Mouse (Mus musculus) neural tube, embryonic 15.5 days (tissue): Measurements from ENCODE around the gene Inhba. TPM values are rescaled to one million over a fixed set of nuclear protein-coding genes. Genes with fewer than 3 reads are reported as not detected.

Source experiments
- ATAC-seq: fragments of 200-750 bp; cut with Nextera tagmentation; 2 replicates; pipeline ENCODE4 v1.8.0; 2017; ENCODE audit warnings: mild to moderate bottlenecking, moderate TSS enrichment, moderate library complexity; ENCODE audit not compliant: low FRiP score
- H3K27ac ChIP-seq: fragments of 300-500 bp; sonication (generic); replicated peaks from 2 replicates; pipeline ENCODE4 v1.5.1; 2015; ENCODE audit warnings: mild to moderate bottlenecking, inconsistent platforms
- H3K27me3 ChIP-seq: fragments of 300-500 bp; sonication (generic); replicated peaks from 2 replicates; pipeline ENCODE4 v1.6.1; 2015; ENCODE audit warnings: inconsistent platforms
- H3K36me3 ChIP-seq: fragments of 300-500 bp; sonication (generic); 2 replicates; pipeline ENCODE4 v1.6.1; 2015; ENCODE audit warnings: inconsistent platforms
- H3K4me1 ChIP-seq: fragments of 300-500 bp; sonication (generic); 2 replicates; pipeline ENCODE4 v1.6.1; 2015; ENCODE audit warnings: inconsistent platforms
- H3K4me2 ChIP-seq: fragments of 300-500 bp; sonication (generic); 2 replicates; pipeline ENCODE4 v1.6.1; 2015; ENCODE audit warnings: inconsistent platforms, mild to moderate bottlenecking, moderate library complexity
- H3K4me3 ChIP-seq: fragments of 300-500 bp; sonication (generic); replicated peaks from 2 replicates; pipeline ENCODE4 v1.5.1; 2015; ENCODE audit warnings: mild to moderate bottlenecking, inconsistent platforms
- H3K9ac ChIP-seq: fragments of 300-500 bp; sonication (generic); replicated peaks from 2 replicates; pipeline ENCODE4 v1.6.1; 2015; ENCODE audit warnings: mild to moderate bottlenecking, inconsistent platforms
- H3K9me3 ChIP-seq: fragments of 300-500 bp; sonication (generic); replicated peaks from 2 replicates; pipeline ENCODE4 v1.6.1; 2016; ENCODE audit warnings: inconsistent platforms
- WGBS: fragments of 180-500 bp; shearing (Covaris S2); methylation state at CpG from one replicate; pipeline ENCODE4 v1.1.7; 2015; ENCODE audit warnings: mixed read lengths; 5-methylcytosine and 5-hydroxymethylcytosine counted together
- polyA plus RNA-seq: library from polyadenylated mRNA; unstranded; fragments of >200 nt; fragmentation: Nextera tagmentation; extraction: Ambion mirVana; gene quantifications from 2 replicates; pipeline ENCODE4 v1.2.1, GENCODE M21; 2015

Gene Inhba
- 2.5 and 4.7 TPM in 2 replicates for polyA plus RNA-seq

GRCm38 (mm10) chr13:16011372-16012242 is at the start of gene Inhba:
TSS of gene Inhba (plus strand) at chr13:16011851.
- Histone ChIP-seq H3K4me1 (peaks cover 16% of the 10 kb centered on the region), H3K27me3 (peaks cover 11% of the 10 kb centered on the region; the same call in 1 of the 2 replicates)
- 5% methylated on average over 31 of the region's 31 CpGs for WGBS

GRCm38 (mm10) chr13:15976584-15976983 is 35.1 kb upstream of the Inhba start:
- H3K36me3 ChIP-seq = no peaks in the 10 kb centered on the region
- no peaks in the 10 kb centered on the region for H3K27me3 ChIP-seq
- WGBS = 95% methylated on average over 1 of the region's 1 CpGs
- no peak overlapping the region for H3K4me3 ChIP-seq
- no peak overlapping the region for H3K9ac ChIP-seq
- no peak overlapping the region for H3K4me2 ChIP-seq
- ATAC-seq = no peak
- H3K9me3 ChIP-seq = no peaks in the 10 kb centered on the region
- no peak overlapping the region for H3K27ac ChIP-seq
- no peaks in the 10 kb centered on the region for H3K4me1 ChIP-seq

More at GRCm38 (mm10) chr13:16011372-16012242, at the start of gene Inhba:
- Histone ChIP-seq H3K27ac (no peak within 1 kb of the TSS), H3K9me3 (no peaks in the 10 kb centered on the region), H3K9ac (peak within 1 kb of the TSS; percentile 54), H3K36me3 (no peaks in the 10 kb centered on the region), H3K4me2 (peak within 1 kb of the TSS; percentile 94), H3K4me3 (peak within 1 kb of the TSS; percentile 48)
- ATAC-seq = peak; percentile 82

- Histone ChIP-seq H3K27ac (no peak overlapping the region), H3K4me1 (no peaks in the 10 kb centered on the region), H3K4me2 (no peak overlapping the region), H3K9ac (no peak overlapping the region), H3K36me3 (no peaks in the 10 kb centered on the region), H3K4me3 (no peak overlapping the region), H3K9me3 (no peaks in the 10 kb centered on the region), H3K27me3 (no peaks in the 10 kb centered on the region)
- 86% methylated on average over 3 of the region's 3 CpGs for WGBS
- no peak for ATAC-seq
Measured at GRCm38 (mm10) chr13:15979551-15979950, 32.1 kb upstream of the Inhba start.

GRCm38 (mm10) chr13:15982041-15982440 is 29.6 kb upstream of the Inhba start:
- no peaks in the 10 kb centered on the region for H3K4me1 ChIP-seq
- H3K4me3 ChIP-seq = no peak overlapping the region
- no peak overlapping the region for H3K4me2 ChIP-seq
- WGBS = 83% methylated on average over 3 of the region's 3 CpGs
- no peak overlapping the region for H3K27ac ChIP-seq
- H3K36me3 ChIP-seq = no peaks in the 10 kb centered on the region
- no peak overlapping the region for H3K9ac ChIP-seq
- H3K27me3 ChIP-seq = no peaks in the 10 kb centered on the region
- no peaks in the 10 kb centered on the region for H3K9me3 ChIP-seq
- no peak for ATAC-seq

- Histone ChIP-seq H3K36me3 (no peaks in the 10 kb centered on the region), H3K9ac (no peak overlapping the region), H3K9me3 (no peaks in the 10 kb centered on the region), H3K4me3 (no peak overlapping the region), H3K27ac (no peak overlapping the region), H3K4me1 (no peaks in the 10 kb centered on the region), H3K4me2 (no peak overlapping the region), H3K27me3 (no peaks in the 10 kb centered on the region)
- no peak for ATAC-seq
- 67% methylated on average over 2 of the region's 2 CpGs for WGBS
Measured at GRCm38 (mm10) chr13:15985761-15986160, 25.9 kb upstream of the Inhba start.

GRCm38 (mm10) chr13:15986172-15986571 is 25.5 kb upstream of the Inhba start:
- H3K9ac ChIP-seq = no peak overlapping the region

GRCm38 (mm10) chr13:15995314-15995713 is 16.3 kb upstream of the Inhba start:
- Histone ChIP-seq H3K4me3 (no peak overlapping the region), H3K9me3 (no peaks in the 10 kb centered on the region), H3K27ac (no peak overlapping the region), H3K27me3 (no peaks in the 10 kb centered on the region), H3K4me2 (no peak overlapping the region), H3K9ac (no peak overlapping the region), H3K36me3 (no peaks in the 10 kb centered on the region), H3K4me1 (no peaks in the 10 kb centered on the region)
- 79% methylated on average over 2 of the region's 2 CpGs for whole genome bisulfite sequencing
- no peak for ATAC-seq

More at GRCm38 (mm10) chr13:15986172-15986571, 25.5 kb upstream of the Inhba start:
- no peak for ATAC-seq
- Histone ChIP-seq H3K27me3 (no peaks in the 10 kb centered on the region), H3K27ac (no peak overlapping the region), H3K4me1 (no peaks in the 10 kb centered on the region), H3K9me3 (no peaks in the 10 kb centered on the region), H3K4me2 (no peak overlapping the region), H3K36me3 (no peaks in the 10 kb centered on the region), H3K4me3 (no peak overlapping the region)
- WGBS = 92% methylated on average over 4 of the region's 4 CpGs

GRCm38 (mm10) chr13:16005517-16005916 is 6.1 kb upstream of the Inhba start:
- H3K36me3 ChIP-seq = no peaks in the 10 kb centered on the region
- ATAC-seq = no peak; the same call in 1 of the 2 replicates
- H3K4me1 ChIP-seq = no peaks in the 10 kb centered on the region
- H3K9ac ChIP-seq = no peak overlapping the region
- no peak overlapping the region for H3K4me2 ChIP-seq
- WGBS = 8% methylated on average over 4 of the region's 4 CpGs
- no peak overlapping the region for H3K4me3 ChIP-seq
- H3K27me3 ChIP-seq = 0 out of 2 replicates have a peak, but pooled peaks cover 1% of the 10 kb centered on the region
- no peaks in the 10 kb centered on the region for H3K9me3 ChIP-seq
- no peak overlapping the region for H3K27ac ChIP-seq

- no peak overlapping the region for H3K27ac ChIP-seq
- no peaks in the 10 kb centered on the region for H3K9me3 ChIP-seq
- WGBS = 60% methylated on average over 4 of the region's 4 CpGs
- H3K4me1 ChIP-seq = peaks cover 16% of the 10 kb centered on the region
- no peak for ATAC-seq
- H3K9ac ChIP-seq = no peak overlapping the region
- H3K36me3 ChIP-seq = no peaks in the 10 kb centered on the region
- H3K4me2 ChIP-seq = no peak overlapping the region
- 0 out of 2 replicates have a peak, but pooled peaks cover 4% of the 10 kb centered on the region for H3K27me3 ChIP-seq
- H3K4me3 ChIP-seq = no peak overlapping the region
Measured at GRCm38 (mm10) chr13:16007748-16008147, 3.9 kb upstream of the Inhba start.

GRCm38 (mm10) chr13:16008348-16008747 is 3.3 kb upstream of the Inhba start:
- Histone ChIP-seq H3K27ac (no peak overlapping the region), H3K4me3 (no peak overlapping the region), H3K9ac (no peak overlapping the region), H3K9me3 (no peaks in the 10 kb centered on the region), H3K4me1 (peaks cover 16% of the 10 kb centered on the region), H3K27me3 (0 out of 2 replicates have a peak, but pooled peaks cover 4% of the 10 kb centered on the region), H3K4me2 (no peak overlapping the region), H3K36me3 (no peaks in the 10 kb centered on the region)
- 65% methylated on average over 1 of the region's 1 CpGs for WGBS
- ATAC-seq = no peak

GRCm38 (mm10) chr13:16009766-16010465 is 1.7 kb upstream of the Inhba start:
- H3K27ac ChIP-seq = no peak overlapping the region
- ATAC-seq = no peak
- no peak overlapping the region for H3K4me2 ChIP-seq
- H3K36me3 ChIP-seq = no peaks in the 10 kb centered on the region
- H3K4me3 ChIP-seq = no peak overlapping the region
- H3K9me3 ChIP-seq = no peaks in the 10 kb centered on the region
- 94% methylated on average over 8 of the region's 8 CpGs for WGBS
- peaks cover 16% of the 10 kb centered on the region for H3K4me1 ChIP-seq
- H3K9ac ChIP-seq = no peak overlapping the region
- 0 out of 2 replicates have a peak, but pooled peaks cover 5% of the 10 kb centered on the region for H3K27me3 ChIP-seq
